Mouse (Mus musculus) MEL (cell line): ENCODE measurements around the gene Stk36. TPM values are rescaled to one million over a fixed set of nuclear protein-coding genes. Genes with fewer than 3 reads are reported as not detected.

Experiments
- DNase-seq: peaks from one replicate; pipeline ENCODE4 v3.0.0; 2011; ENCODE audit warnings: low read depth, low spot score
- H3K27ac ChIP-seq: 2 replicates; pipeline ENCODE4 v1.5.1; 2012; ENCODE audit warnings: low read depth, mild to moderate bottlenecking, control low read depth, low read length, moderate library complexity; ENCODE audit not compliant: control insufficient read depth
- H3K27me3 ChIP-seq, 2 experiments: fragments of 150-350 bp in 1 of 2; sonication (generic) in 1 of 2; 2 replicates each; pipeline ENCODE4 v1.6.1; 2012; ENCODE audit warnings: low read length in 2 of 2, mild to moderate bottlenecking in 2 of 2, improper control_type of control experiment in 1 of 2, moderate library complexity in 1 of 2; ENCODE audit not compliant: insufficient read depth in 2 of 2, control insufficient read depth in 1 of 2
- H3K36me3 ChIP-seq, 2 experiments: 2 replicates each; pipeline ENCODE4 v1.6.1; 2012 to 2014; ENCODE audit warnings: low read length in 2 of 2, improper control_type of control experiment in 1 of 2, inconsistent platforms in 1 of 2, mild to moderate bottlenecking in 1 of 2; ENCODE audit not compliant: insufficient read depth in 2 of 2, control insufficient read depth in 1 of 2
- H3K4me1 ChIP-seq, 2 experiments: fragments of 150-350 bp in 1 of 2; sonication (generic) in 1 of 2; 2 replicates each; pipeline ENCODE4 v1.6.1; 2012; ENCODE audit warnings: low read length in 2 of 2, improper control_type of control experiment in 1 of 2, mild to moderate bottlenecking in 1 of 2; ENCODE audit not compliant: insufficient read depth in 2 of 2, control insufficient read depth in 1 of 2
- H3K4me3 ChIP-seq, 2 experiments: fragments of 150-350 bp in 1 of 2; sonication (generic) in 1 of 2; 2 replicates each; pipeline ENCODE4 v1.5.1; 2012; ENCODE audit warnings: low read depth in 2 of 2, low read length in 2 of 2, mild to moderate bottlenecking in 2 of 2, moderate library complexity in 2 of 2, control low read depth in 1 of 2, improper control_type of control experiment in 1 of 2; ENCODE audit not compliant: control insufficient read depth in 1 of 2, insufficient read depth in 1 of 2
- H3K79me2 ChIP-seq: 2 replicates; pipeline ENCODE4 v1.6.1; 2012; ENCODE audit warnings: mild to moderate bottlenecking, low read length, moderate library complexity; ENCODE audit not compliant: control insufficient read depth, poor library complexity, insufficient read depth
- H3K9ac ChIP-seq: 2 replicates; pipeline ENCODE4 v1.6.1; 2012; ENCODE audit warnings: low read depth, mild to moderate bottlenecking, control low read depth, low read length, moderate library complexity; ENCODE audit not compliant: control insufficient read depth, poor library complexity, severe bottlenecking
- H3K9me3 ChIP-seq: fragments of 150-350 bp; sonication (generic); replicated peaks from 2 replicates; pipeline ENCODE4 v1.6.1; 2012; ENCODE audit warnings: mild to moderate bottlenecking, low read length, improper control_type of control experiment, moderate library complexity; ENCODE audit not compliant: insufficient read depth
- E2F4 ChIP-seq: IDR thresholded peaks from 2 replicates; pipeline ENCODE4 v1.6.1; 2011; ENCODE audit warnings: low read depth, low read length, improper control_type of control experiment, borderline replicate concordance
- ELF1 ChIP-seq: IDR thresholded peaks from 2 replicates; pipeline ENCODE4 v1.6.1; 2014; ENCODE audit warnings: low read depth, mild to moderate bottlenecking, inconsistent platforms, low read length, improper control_type of control experiment, moderate library complexity
- ETS1 ChIP-seq: IDR thresholded peaks from 2 replicates; pipeline ENCODE4 v1.6.1; 2012; ENCODE audit warnings: low read depth, mild to moderate bottlenecking, inconsistent platforms, low read length, improper control_type of control experiment, moderate library complexity
- HCFC1 ChIP-seq: IDR thresholded peaks from 2 replicates; pipeline ENCODE4 v1.6.1; 2012; ENCODE audit warnings: low read depth, mild to moderate bottlenecking, inconsistent platforms, low read length, improper control_type of control experiment, moderate library complexity
- JUND ChIP-seq: IDR thresholded peaks from 2 replicates; pipeline ENCODE4 v1.6.1; 2011; ENCODE audit warnings: low read depth, mild to moderate bottlenecking, improper control_type of control experiment, low read length
- KAT2A ChIP-seq: conservative IDR thresholded peaks from 2 replicates; pipeline ENCODE4 v1.6.1; 2012; ENCODE audit warnings: low read depth, low read length, improper control_type of control experiment, inconsistent platforms
- MXI1 ChIP-seq: IDR thresholded peaks from 2 replicates; pipeline ENCODE4 v1.6.1; 2011; ENCODE audit warnings: mild to moderate bottlenecking, low read depth, low read length, improper control_type of control experiment
- MYC ChIP-seq: IDR thresholded peaks from 2 replicates; pipeline ENCODE4 v1.6.1; 2011; ENCODE audit warnings: low read depth, mild to moderate bottlenecking, low read length, improper control_type of control experiment, moderate library complexity
- POLR2AphosphoS2 ChIP-seq: IDR thresholded peaks from 2 replicates; pipeline ENCODE4 v1.6.1; 2011; ENCODE audit warnings: low read length, improper control_type of control experiment
- TBP ChIP-seq: IDR thresholded peaks from 2 replicates; pipeline ENCODE4 v1.8.0; 2011; ENCODE audit warnings: low read depth, low read length, improper control_type of control experiment
- TCF12 ChIP-seq: IDR thresholded peaks from 2 replicates; pipeline ENCODE4 v1.6.1; 2014; ENCODE audit warnings: low read depth, mild to moderate bottlenecking, inconsistent platforms, low read length, improper control_type of control experiment, moderate library complexity
- USF1 ChIP-seq: IDR thresholded peaks from 2 replicates; pipeline ENCODE4 v1.6.1; 2014; ENCODE audit warnings: low read depth, mild to moderate bottlenecking, inconsistent platforms, low read length, improper control_type of control experiment, moderate library complexity
- USF2 ChIP-seq, 2 experiments: IDR thresholded peaks; 2 replicates each; pipeline ENCODE4 v1.6.1; 2011 to 2012; ENCODE audit warnings: improper control_type of control experiment in 2 of 2, low read length in 2 of 2, borderline replicate concordance in 1 of 2, inconsistent platforms in 1 of 2, low read depth in 1 of 2, mild to moderate bottlenecking in 1 of 2; ENCODE audit not compliant: insufficient read depth in 1 of 2
- ZMIZ1 ChIP-seq: IDR thresholded peaks from 2 replicates; pipeline ENCODE4 v1.6.1; 2012; ENCODE audit warnings: low read depth, mild to moderate bottlenecking, inconsistent platforms, low read length, improper control_type of control experiment, moderate library complexity
- ZNF384 ChIP-seq: IDR thresholded peaks from 2 replicates; pipeline ENCODE4 v1.6.1; 2012; ENCODE audit warnings: low read depth, mild to moderate bottlenecking, inconsistent platforms, low read length, improper control_type of control experiment
- polyA plus RNA-seq, 2 experiments: library from polyadenylated mRNA; stranded (reverse) in 1 of 2; unstranded in 1 of 2; fragments of >175 nt in 1 of 2; fragments of >200 nt in 1 of 2; gene quantifications; 2 replicates each; pipeline versions ENCODE4 v1.2.1 to v1.2.4; 2012; ENCODE audit warnings: low replicate concordance in 2 of 2, low read depth in 1 of 2; ENCODE audit not compliant: insufficient read length in 2 of 2, insufficient read depth in 1 of 2, missing spikeins in 1 of 2
- total RNA-seq: library from RNA; depleted of rRNA; stranded (reverse); fragments of 300-350 nt; gene quantifications from 2 replicates; pipeline ENCODE4 v1.2.3, GENCODE M21; 2012; rRNA removed

The Stk36 gene
- total and polyA plus RNA-seq, 3 experiments, result 0.23 to 0.89 TPM; not detected in 1

GRCm38 (mm10) chr1:74676863-74677262, 75.6 kb downstream of the Stk36 start:
- H3K79me2 ChIP-seq, result peaks cover 1% of the 10 kb centered on the region; the same call in 1 of the 2 replicates
- no peak overlapping the region for H3K27ac ChIP-seq
- no peak for DNase-seq
- H3K36me3 ChIP-seq, result peaks cover 0 to 24% of the 10 kb centered on the region in 2 experiments; a peak in 2 of 4 replicates
- no peak for TF ChIP-seq HCFC1
- TF ChIP-seq KAT2A, result no peak
- no peak for TF ChIP-seq MXI1
- TF ChIP-seq ZNF384, result no peak
- no peak for TF ChIP-seq ETS1
- no peak for TF ChIP-seq JUND
- TF ChIP-seq TCF12, result no peak
- no peak for TF ChIP-seq USF1
- TF ChIP-seq E2F4, result no peak
- TF ChIP-seq ELF1, result no peak
- no peak for TF ChIP-seq ZMIZ1
- H3K27me3 ChIP-seq, result no peaks in the 10 kb centered on the region
- no peaks in the 10 kb centered on the region for H3K9me3 ChIP-seq
- no peaks in the 10 kb centered on the region for H3K4me1 ChIP-seq
- no peak overlapping the region for H3K4me3 ChIP-seq
- no peak overlapping the region for H3K9ac ChIP-seq

- DNase-seq, result no peak
- H3K9ac ChIP-seq, result no peak overlapping the region
- no peak overlapping the region for H3K4me3 ChIP-seq
- no peak overlapping the region for H3K27ac ChIP-seq
- no peaks in the 10 kb centered on the region for H3K9me3 ChIP-seq
- no peaks in the 10 kb centered on the region for H3K27me3 ChIP-seq
- no peaks in the 10 kb centered on the region for H3K4me1 ChIP-seq
- H3K79me2 ChIP-seq, result no peaks in the 10 kb centered on the region; the same call in 1 of the 2 replicates
- TF ChIP-seq POLR2AphosphoS2, result no peak
- TF ChIP-seq USF2 (IDR thresholded peaks at IDR 0.05; ENCODE audit: borderline replicate concordance in 1 of 2, insufficient read depth in 1 of 2, low read depth in 1 of 2, low read length in 2 of 2), result no peak
- TF ChIP-seq TBP, result no peak
- TF ChIP-seq MYC, result no peak
- no peak for TF ChIP-seq USF1
- TF ChIP-seq ETS1, result no peak
- peaks cover 0 to 21% of the 10 kb centered on the region in 2 experiments; a peak in 2 of 4 replicates for H3K36me3 ChIP-seq
Observed at GRCm38 (mm10) chr1:74677843-74678242, 76.6 kb downstream of the Stk36 start.

Other genes with a start within 250 kb of the Stk36 start
- 0.08 TPM in 1 of 2 replicates, not detected in the other for gene Catip, start 239.3 kb upstream of the Stk36 start, total RNA-seq
- under 1 TPM in 1 of 2 experiments, not detected in 1; 0.08 TPM for gene Catip, start 239.3 kb upstream of the Stk36 start, polyA plus RNA-seq
- gene Slc11a1, start 226.2 kb upstream of the Stk36 start, total RNA-seq, result 0.26 TPM in 1 of 2 replicates, not detected in the other
- gene Slc11a1, start 226.2 kb upstream of the Stk36 start, polyA plus RNA-seq, result under 1 TPM in 1 of 2 experiments, not detected in 1; 0.11 TPM
- gene Ctdsp1, start 209.9 kb upstream of the Stk36 start, total RNA-seq, result 18.0 TPM in 2 replicates
- gene Ctdsp1, start 209.9 kb upstream of the Stk36 start, polyA plus RNA-seq, result 10 to 100 TPM in 1 of 2 experiments, not detected in 1; 69.8 TPM
- 0.03 and 0.04 TPM in 2 replicates for gene Vil1, start 192.1 kb upstream of the Stk36 start, total RNA-seq
- gene Vil1, start 192.1 kb upstream of the Stk36 start, polyA plus RNA-seq, result under 1 TPM in 1 of 2 experiments, not detected in 1; 0.04 TPM
- 62.7 and 65.1 TPM in 2 replicates for gene Cnot9, start 95.4 kb upstream of the Stk36 start, total RNA-seq
- 10 to 100 TPM in 1 of 2 experiments, not detected in 1; 85.0 TPM for gene Cnot9, start 95.4 kb upstream of the Stk36 start, polyA plus RNA-seq
- gene Plcd4, start 58.6 kb upstream of the Stk36 start, total RNA-seq, result 0.13 and 0.15 TPM in 2 replicates
- under 1 TPM in 1 of 2 experiments, not detected in 1; 0.77 TPM for gene Plcd4, start 58.6 kb upstream of the Stk36 start, polyA plus RNA-seq
- 24.0 and 27.7 TPM in 2 replicates for gene Usp37, start 57.2 kb upstream of the Stk36 start, total RNA-seq
- 10 to 100 TPM; 17.8 to 77.6 TPM for gene Usp37, start 57.2 kb upstream of the Stk36 start, polyA plus RNA-seq
- 9.2 and 10.6 TPM in 2 replicates for gene Zfp142, start 13.2 kb upstream of the Stk36 start, total RNA-seq
- 10 to 100 TPM in 1 of 2 experiments, not detected in 1; 21.8 TPM for gene Zfp142, start 13.2 kb upstream of the Stk36 start, polyA plus RNA-seq
- gene Bcs1l, start 13.2 kb upstream of the Stk36 start, total RNA-seq, result 24.5 and 27.7 TPM in 2 replicates
- gene Bcs1l, start 13.2 kb upstream of the Stk36 start, polyA plus RNA-seq, result 10 to 100 TPM in 1 of 2 experiments, not detected in 1; 35.0 TPM
- 26.2 and 32.4 TPM in 2 replicates for gene Rnf25, start within 50 bp of the Stk36 start, total RNA-seq
- 10 to 100 TPM in 1 of 2 experiments, not detected in 1; 49.7 TPM for gene Rnf25, start within 50 bp of the Stk36 start, polyA plus RNA-seq
- gene Ttll4, start 60.3 kb downstream of the Stk36 start, total RNA-seq, result 27.8 and 31.1 TPM in 2 replicates
- 10 to 100 TPM in 1 of 2 experiments, not detected in 1; 85.9 TPM for gene Ttll4, start 60.3 kb downstream of the Stk36 start, polyA plus RNA-seq
- gene Cyp27a1, start 112.1 kb downstream of the Stk36 start, total RNA-seq, result not detected in 2 replicates
- gene Cyp27a1, start 112.1 kb downstream of the Stk36 start, polyA plus RNA-seq, result not detected
- not detected in 2 replicates for gene Prkag3, start 147.8 kb downstream of the Stk36 start, total RNA-seq
- under 1 TPM in 1 of 2 experiments, not detected in 1; 0.03 TPM for gene Prkag3, start 147.8 kb downstream of the Stk36 start, polyA plus RNA-seq
- gene Wnt6, start 170.4 kb downstream of the Stk36 start, total RNA-seq, result 0.20 TPM in 1 of 2 replicates, not detected in the other
- not detected for gene Wnt6, start 170.4 kb downstream of the Stk36 start, polyA plus RNA-seq
- gene Wnt10a, start 190.1 kb downstream of the Stk36 start, total RNA-seq, result not detected in 2 replicates
- not detected for gene Wnt10a, start 190.1 kb downstream of the Stk36 start, polyA plus RNA-seq